Mouse (Mus musculus) layer of hippocampus, adult 8-10 months (tissue): ENCODE measurements around the gene Atp7a. TPM values are rescaled to one million over a fixed set of nuclear protein-coding genes. Genes with fewer than 3 reads are reported as not detected.
A peak's percentile ranks its signal among the peaks of the same experiment; 100 is the strongest.

ENCODE experiments used
- DNase-seq, 2 experiments: peaks; one replicate each; pipeline ENCODE4 v3.0.0; 2022; ENCODE audit warnings: low spot score in 2 of 2
- total RNA-seq, 4 experiments: library from RNA; stranded (reverse); gene quantifications; 2 replicates each; pipeline ENCODE4 v1.2.4; 2022

Atp7a gene
- total RNA-seq, 4 experiments from 2014 or later, result 8.2 to 9.3 (median 8.7) TPM

DNA sequence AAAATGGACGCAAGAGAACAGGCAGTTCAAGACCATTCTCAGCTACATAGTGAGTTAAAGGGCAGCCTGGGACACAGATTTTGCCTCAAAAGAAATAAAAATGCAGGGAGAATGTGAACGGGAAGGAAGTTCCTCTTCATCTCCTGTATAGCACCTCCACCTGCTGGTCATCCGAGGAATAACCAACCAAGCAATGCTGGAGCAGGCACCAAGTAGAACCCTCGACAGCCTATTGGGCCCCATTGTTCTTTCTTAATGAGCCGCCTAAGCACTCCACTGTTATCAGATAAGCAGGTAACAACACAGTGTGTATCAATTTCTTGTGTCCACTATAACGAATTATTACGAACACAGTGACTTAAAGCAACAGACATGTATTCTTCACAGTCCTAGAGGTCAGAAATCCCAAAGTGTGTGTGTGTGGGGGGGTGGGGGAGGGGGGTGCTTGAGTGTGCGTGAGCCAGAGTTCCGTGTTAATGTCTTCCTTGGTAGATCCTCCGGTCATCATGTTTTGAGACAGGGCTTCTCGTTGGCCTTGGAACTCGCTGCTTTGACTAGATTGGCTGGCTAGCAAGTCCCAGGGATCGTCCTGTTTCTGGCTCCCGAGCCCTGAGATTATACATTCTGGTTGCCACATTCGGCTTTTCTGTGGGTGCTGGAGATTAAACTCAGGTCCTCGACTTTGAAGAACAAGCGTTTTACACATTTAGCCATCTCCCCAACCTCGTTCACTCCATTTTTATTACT is 144.2 kb downstream of the Atp7a start:
- DNase-seq, result peak; percentile 36 to 72

DNA sequence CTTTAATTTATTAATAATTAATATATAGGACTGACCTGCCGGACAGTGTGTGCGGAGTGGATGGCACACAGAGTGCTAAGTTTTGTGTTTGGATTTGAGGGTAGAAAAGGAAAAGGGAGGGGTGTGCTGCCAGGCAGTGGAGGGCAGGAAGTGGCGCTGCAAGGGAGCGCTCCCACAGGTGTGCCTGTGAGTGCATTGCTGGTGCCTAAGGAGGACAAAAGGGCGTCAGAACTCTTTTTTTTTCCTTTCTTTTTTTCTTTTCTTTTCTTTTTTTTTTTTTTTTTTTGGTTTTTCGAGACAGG is 144.7 kb downstream of the Atp7a start:
- DNase-seq, result no peak

Other genes starting within 250 kb of the Atp7a start
- 100 to 1,000 TPM; 162 to 184 (median 171) TPM for gene Atrx, start 97.9 kb upstream of the Atp7a start, total RNA-seq
- gene Magt1, start 15.4 kb upstream of the Atp7a start, total RNA-seq, result 10 to 100 TPM; 16.4 to 23.0 (median 17.1) TPM
- 100 to 1,000 TPM; 293 to 338 (median 317) TPM for gene Cox7b, start 11.6 kb upstream of the Atp7a start, total RNA-seq
- gene Tlr13, start 115.9 kb downstream of the Atp7a start, total RNA-seq, result 1 to 10 TPM in 3 of 4 experiments, under 1 TPM in 1; 0.95 to 6.3 (median 3.9) TPM
- gene Pgk1, start 159.8 kb downstream of the Atp7a start, total RNA-seq, result 100 to 1,000 TPM; 431 to 479 (median 458) TPM
- 10 to 100 TPM; 24.1 to 29.2 (median 26.8) TPM for gene Taf9b, start 193.9 kb downstream of the Atp7a start, total RNA-seq
- gene Fnd3c2, start 228.1 kb downstream of the Atp7a start, total RNA-seq, result not detected